Mouse (Mus musculus) thymus, postnatal 25 days (tissue): ENCODE measurements around the gene Gm1673.

Experiments used
- DNase-seq: peaks from one replicate; pipeline ENCODE4 v3.0.0; 2022

Gene Gm1673

DNA sequence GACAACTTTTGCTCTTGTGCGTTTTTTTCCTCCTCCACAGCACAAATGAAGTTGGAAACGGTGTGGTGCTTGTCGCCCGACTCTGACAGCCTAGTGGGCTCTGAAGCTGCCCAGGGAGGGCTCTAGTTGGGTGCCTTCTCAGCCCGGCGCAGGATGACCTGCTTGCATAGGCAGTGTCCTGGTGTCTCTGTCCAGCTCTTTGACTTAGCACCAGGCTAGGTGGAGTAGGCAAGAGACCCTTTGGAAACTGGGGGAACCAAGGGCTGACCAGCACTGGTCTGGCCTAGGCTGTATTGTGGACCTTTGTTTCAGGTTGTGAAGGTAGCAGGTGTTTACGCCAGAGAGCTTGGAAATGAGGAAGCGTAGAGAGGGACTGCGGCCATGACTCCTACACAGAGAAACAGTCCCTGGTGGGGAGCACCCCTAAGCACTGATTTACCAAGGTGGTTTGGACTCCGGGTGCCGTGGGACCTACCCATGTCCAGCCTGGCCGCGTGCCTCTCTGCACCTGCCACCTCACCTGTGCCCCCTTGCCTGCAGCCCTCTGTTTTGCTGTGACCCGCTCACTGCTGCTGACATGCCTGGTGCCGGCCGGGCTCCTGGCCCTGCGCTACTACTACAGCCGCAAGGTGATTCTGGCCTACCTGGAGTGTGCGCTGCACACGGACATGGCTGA, 14.7 kb downstream of the Gm1673 start:
- no peak for DNase-seq

DNA sequence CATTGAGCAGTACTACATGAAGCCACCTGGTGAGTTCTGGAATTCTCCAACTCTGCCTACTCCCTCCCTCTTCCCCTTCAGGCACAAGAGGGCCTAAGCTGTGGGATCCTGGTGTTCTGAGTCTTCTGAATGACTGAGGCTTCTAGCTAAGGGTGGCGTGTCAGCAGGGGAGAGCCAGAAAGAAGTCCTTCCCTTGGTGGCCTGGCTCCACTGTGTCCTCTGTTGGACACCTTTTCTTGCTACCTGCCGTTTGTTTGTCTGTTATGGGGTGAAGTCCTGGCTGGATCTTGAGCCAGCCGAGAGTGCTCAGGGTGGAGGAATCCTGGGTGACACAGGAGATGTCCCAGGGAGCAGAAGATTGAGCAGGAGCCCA, 15.3 kb downstream of the Gm1673 start:
- no peak for DNase-seq

- DNase-seq: no peak
Observed at GRCm38 (mm10) chr5:33999466-34000090, 16.3 kb downstream of the Gm1673 start.

- no peak for DNase-seq
Observed at GRCm38 (mm10) chr5:34000809-34001208, 17.6 kb downstream of the Gm1673 start.

GRCm38 (mm10) chr5:34001401-34001800, 18.2 kb downstream of the Gm1673 start:
- DNase-seq: no peak

DNA sequence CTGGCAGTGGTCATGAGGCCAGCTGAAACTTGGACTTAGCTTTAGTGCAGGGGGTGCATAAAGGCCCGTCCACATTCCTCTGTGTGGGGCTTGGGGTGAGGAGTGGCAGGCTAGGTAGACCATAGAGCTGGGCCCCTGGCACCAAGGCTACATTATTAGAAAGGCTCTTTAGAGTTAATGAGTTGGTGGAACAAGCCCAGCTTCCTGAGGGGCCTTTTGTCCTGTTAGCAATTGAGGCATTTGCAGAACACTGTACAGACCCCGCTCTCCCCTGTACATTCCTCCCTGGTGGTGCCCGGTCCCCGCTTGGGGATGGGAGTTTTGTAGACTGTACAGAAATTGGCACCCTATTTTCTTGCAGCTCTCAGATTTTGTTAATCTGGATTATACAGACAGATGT, 19.4 kb downstream of the Gm1673 start:
- DNase-seq: no peak

DNA sequence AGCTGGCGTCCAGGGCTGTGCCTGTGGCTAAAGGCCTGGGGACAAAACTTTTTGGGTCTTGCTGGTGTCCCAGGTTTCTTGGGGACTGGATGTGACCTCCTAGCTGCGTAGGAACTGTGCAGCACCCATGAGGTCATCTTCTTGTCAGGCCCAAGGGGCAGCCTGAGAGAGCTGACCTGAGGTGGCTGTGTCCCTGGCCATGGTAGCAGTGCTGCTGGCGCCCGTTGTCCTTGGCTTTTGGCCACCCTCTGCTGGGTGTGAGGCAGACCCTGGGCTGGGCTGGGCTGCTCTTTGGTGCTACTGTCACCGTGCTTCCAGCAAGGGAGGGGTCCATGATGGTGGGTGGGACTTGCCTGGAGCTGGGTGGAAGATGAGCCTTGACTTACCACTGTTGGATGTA, 21.4 kb downstream of the Gm1673 start:
- no peak for DNase-seq

- no peak for DNase-seq
Observed at GRCm38 (mm10) chr5:34006832-34007231, 23.6 kb downstream of the Gm1673 start.

- no peak for DNase-seq
Observed at GRCm38 (mm10) chr5:34007392-34007941, 24.2 kb downstream of the Gm1673 start.

DNA sequence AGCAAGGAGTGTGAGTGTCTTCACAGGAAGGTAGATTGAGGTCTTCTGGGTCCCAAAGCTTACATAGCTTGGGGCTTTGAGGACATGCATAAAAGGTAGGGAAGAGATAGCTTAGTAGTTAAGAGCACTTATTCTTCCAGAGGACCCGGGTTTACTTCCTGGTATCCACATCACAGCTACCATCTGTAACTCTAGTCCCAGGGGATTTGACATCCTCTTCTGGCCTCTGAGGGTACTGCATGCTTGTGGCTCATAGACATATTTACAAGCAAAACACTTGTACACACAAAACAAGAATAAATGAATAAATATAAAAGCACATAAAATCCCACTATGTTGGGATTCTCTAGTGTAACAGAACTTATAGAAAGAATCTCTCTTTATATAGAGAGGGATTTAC, 31.4 kb downstream of the Gm1673 start:
- DNase-seq: no peak

- DNase-seq: no peak
Observed at GRCm38 (mm10) chr5:34018968-34019367, 35.7 kb downstream of the Gm1673 start.

DNA sequence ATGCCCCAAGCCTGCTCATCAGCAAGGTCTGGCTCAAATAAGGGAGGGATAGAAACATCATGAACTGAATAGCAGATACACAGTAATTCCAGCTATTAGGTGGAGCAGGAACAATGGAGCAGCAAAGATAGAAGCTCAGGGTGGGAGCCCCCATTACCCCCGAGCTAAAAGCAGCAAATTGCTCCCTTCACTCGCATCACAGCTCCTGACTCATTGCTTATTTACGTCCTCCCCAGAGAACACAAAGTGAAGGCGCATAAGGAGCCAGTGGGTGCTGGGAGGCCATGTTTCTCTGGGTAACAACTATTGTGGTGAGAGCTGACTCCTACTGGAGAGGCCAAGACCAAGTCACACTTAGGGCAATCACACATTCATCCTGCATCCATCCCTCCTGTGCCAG, 46.9 kb downstream of the Gm1673 start:
- no peak for DNase-seq

- no peak for DNase-seq
Observed at GRCm38 (mm10) chr5:34031022-34031421, 47.8 kb downstream of the Gm1673 start.

GRCm38 (mm10) chr5:34032520-34032919, 49.3 kb downstream of the Gm1673 start:
- no peak for DNase-seq
